Mouse (Mus musculus): ENCODE measurements around the gene Morf4l1. TPM values are rescaled to one million over a fixed set of nuclear protein-coding genes. Genes with fewer than 3 reads are reported as not detected.
"Not testable (repeated sequence)": the region's sequence is repeated elsewhere in the genome, so short reads cannot be mapped to it uniquely, and the experiment has no call there.

Gene Morf4l1
- polyA plus RNA-seq, 1 experiment, result 399 TPM

DNA sequence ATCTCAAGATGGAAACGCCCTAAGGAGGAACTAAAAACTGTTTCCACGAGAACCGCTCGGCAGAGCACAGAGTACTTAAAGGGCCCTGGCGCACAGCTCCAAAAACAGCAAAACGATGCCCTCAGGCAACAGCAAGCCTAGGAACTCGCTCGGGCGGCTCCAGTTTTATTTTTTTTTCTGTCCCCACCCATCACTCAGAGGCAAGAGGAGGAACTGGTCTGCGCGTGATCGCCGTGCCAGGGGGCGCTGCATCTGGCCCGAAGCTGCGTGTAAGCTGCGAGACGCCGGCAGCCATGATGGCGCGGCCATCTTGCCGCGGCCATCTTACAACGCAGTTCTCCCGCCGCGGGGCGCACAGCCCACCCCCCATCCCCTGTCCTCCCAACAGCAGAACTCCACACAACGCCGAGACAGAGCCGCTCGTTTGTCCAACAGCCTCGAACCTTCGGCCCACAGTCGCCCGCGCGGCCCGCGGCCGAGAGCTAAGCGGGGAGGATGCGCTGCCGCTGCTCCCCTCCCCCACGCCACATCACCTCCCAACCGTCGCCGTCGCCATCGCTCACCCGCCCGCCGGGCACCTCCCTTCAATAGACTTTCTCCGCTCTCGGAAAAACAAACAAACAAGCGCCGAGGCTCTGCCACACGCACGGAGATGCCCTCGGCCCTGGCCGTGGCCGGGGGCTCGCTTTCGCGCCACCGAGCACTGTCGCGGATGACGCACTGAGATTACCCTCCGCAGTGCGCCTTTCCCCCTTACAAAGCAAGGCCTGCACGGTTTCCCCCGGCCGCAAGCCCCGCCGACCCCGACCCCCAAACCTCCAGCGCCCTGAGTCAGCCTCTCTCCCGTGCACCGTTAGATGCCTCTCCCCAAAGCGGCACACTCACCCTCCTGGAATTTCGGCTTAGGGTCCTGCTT is 665 bp downstream of the Morf4l1 start:
- peak; percentile 85 for DNase-seq (ENCODE audit: low spot score)

DNA sequence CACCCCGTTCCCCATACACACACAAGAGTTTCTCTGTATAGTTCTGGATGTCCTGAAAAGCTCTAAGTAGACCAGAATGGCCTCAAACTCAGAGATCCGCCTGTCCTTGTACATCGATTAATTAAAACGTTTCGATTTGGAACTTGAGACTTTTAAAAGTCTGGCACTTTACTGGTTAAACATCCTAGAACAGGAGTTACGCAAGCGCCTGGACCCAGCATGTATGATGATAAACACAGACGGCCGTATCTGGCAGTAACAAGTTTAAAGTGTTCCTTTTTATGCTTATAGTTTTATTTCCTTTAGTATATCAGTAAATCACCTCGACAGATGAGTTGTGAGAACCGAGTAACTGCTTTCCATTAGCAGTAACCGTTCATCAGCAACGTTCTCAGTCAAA is 1.4 kb downstream of the Morf4l1 start:
- DNase-seq (ENCODE audit: low spot score), result no peak

DNA sequence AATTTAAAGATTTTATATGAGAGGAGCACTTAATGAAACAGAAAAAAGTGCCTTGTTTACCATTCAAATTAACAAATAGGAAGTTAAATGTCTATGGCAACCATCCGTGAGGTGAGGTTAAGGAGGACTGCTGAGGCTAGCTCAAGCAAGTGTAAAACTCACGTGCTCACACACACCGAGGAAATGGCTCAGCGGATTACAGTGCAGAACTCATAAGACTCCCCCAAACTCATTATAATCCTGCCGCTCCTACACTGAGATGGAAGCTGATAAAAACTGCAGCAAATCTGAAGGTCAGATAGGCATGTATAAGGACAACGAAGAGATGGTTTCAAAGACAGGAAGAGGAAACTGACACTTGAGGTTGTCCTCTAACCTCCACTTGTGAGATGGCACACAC is 5.2 kb downstream of the Morf4l1 start:
- no peak for DNase-seq (ENCODE audit: low spot score)

DNA sequence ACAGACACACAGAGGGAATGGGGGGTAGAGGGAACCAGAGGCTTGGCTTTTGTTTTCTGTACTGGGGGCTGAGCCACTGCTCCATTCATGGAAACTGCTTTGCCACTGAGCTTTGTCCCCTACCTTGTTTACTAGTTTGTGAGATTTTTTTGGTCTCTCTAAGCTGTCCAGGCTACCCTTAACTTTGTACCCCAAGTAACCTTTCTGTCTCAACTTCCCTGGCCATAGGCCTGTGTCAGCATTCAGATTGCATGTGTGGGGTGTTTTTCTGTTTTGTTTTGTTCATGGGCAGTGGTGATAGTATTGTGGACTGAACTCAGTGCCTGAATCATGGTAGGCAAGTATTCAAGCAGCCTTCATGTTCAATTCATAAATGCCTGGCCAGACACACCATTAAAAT is 6.3 kb downstream of the Morf4l1 start:
- no peak for DNase-seq (ENCODE audit: low spot score)

DNA sequence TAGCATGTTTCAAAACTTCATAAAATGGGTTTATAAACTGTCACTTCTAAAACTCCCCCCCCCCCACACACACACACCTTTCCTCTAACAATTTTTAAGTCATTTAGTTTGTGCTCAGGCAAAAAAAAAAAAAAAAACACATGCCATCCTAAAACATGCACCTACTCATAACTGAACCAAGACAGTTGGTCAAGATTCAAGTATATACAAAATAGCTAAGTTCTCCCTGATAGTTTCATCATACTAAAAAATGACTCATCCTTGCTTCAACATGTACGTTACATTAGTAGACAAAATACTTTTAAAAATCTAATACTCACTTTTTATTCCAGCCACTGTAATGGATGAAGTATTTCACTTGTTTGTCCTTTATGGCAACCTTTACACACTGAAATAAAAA is 7.7 kb downstream of the Morf4l1 start:
- DNase-seq (ENCODE audit: low spot score), result no peak

DNA sequence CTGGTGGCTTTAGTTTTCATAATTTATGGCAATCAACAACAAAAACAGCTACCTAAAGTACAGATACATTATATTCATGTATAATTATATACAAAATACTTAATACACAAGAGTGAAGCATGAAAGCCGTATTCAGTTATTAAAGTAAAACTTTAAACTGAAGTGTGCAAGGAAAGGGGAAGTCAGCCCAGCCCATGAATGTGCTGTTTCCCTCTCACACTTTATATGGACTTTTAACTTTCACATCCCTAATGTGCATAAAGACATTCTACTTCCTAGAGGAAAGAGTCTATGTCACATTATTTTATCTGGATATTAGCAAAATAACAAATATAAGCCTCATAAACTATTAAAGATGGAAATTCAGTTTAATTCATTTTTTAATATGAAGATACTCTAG is 9.1 kb downstream of the Morf4l1 start:
- DNase-seq (ENCODE audit: low spot score), result no peak

DNA sequence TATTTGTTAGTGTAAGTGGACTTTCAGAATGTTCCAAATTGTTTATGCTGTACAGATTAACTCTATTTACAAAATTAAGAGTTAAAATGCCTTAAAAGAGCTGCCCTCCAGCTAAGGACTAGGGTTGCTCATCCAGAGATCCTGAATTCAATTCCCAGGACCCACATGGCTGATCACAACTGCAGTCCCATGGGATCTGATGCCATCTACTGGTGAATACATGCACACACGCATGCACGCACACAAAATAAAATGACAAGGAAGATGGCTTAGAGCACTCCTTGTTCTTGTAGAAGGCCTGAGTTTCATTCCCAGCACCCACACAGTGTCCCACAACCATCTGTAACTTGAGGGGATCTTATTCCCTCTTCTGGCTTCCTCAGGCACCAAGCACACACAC is 13.8 kb downstream of the Morf4l1 start:
- DNase-seq (ENCODE audit: low spot score), result no peak

DNA sequence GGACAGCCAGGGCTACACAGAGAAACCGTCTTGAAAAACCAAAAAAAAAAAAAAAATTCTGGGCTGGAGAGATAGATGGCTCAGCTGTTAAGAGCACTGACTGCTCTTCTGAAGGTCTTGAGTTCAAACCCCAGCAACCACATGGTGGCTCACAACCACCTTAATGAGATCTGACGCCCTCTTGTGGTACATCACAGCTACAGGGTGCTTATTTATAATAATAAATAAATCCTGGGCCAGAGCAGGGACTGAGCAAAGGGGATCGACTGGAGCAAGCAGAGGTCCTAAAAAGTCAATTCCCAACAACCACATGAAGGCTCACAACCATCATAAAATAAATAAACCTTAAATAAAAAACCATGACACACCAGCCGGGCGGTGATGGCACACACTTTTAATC is 15.6 kb downstream of the Morf4l1 start:
- DNase-seq (ENCODE audit: low spot score), result no peak

DNA sequence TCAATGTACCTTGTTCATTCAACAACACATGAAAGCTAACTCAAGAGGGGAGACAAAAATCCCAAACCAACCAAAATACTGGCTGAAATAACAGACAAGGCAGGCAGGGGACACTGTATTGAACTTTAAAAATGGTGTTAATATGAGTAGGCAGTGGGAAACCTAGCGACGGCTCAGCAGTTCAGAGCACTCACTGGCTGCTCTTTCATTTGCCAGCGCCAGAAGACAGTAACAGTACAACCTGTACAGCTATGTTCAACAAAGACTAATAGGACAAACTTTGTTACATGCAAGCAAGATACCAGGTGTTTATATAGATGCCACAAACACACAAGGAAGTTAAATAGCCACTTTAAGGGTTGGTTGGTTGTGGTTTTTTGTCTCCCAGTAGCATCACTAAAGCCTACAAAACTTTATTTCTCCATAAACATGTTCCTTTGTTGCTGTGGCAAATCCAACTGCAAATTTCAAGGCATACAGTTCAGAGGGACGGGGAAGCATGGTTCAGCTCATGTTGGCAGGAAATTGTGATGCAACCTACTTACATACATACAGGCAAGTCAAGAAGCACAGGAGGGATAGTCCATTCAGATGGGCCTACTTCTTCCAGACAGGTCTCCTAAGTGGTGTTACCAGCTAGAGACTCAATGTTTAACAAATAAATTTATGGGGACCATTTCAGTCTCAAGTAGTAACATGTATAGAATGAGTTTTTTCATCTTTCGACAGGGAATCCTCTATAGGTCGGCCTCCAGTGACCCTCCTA is 25.1 kb downstream of the Morf4l1 start:
- DNase-seq (ENCODE audit: low spot score), result no peak

DNA sequence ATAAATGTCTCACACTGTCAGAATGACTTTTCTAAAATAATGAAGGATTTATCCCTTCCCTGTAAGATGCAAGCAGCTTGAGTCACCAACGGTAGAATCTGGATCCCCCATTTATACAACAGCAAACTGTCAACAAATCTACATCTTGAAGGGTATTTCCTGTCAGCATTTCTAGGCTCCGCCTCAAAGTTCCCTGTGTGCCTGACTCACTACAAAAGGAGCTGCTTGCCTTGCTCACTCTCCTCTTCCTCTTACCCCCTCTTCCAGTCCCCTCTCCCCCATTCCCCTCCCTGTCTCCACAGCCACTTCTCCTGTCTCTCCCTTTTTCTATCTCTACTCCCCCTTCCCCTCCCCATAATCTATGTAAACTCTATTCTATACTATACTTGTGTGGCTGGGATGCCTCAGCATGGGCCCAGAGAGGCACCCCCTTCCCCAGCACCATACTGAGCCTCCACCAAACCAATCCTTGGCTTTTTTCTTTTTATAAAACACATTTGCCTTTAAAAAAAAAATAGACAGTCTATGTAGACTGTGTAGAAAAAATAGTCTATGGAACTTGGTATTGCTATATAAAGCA is 26.6 kb downstream of the Morf4l1 start:
- DNase-seq (ENCODE audit: low spot score), result no peak

DNA sequence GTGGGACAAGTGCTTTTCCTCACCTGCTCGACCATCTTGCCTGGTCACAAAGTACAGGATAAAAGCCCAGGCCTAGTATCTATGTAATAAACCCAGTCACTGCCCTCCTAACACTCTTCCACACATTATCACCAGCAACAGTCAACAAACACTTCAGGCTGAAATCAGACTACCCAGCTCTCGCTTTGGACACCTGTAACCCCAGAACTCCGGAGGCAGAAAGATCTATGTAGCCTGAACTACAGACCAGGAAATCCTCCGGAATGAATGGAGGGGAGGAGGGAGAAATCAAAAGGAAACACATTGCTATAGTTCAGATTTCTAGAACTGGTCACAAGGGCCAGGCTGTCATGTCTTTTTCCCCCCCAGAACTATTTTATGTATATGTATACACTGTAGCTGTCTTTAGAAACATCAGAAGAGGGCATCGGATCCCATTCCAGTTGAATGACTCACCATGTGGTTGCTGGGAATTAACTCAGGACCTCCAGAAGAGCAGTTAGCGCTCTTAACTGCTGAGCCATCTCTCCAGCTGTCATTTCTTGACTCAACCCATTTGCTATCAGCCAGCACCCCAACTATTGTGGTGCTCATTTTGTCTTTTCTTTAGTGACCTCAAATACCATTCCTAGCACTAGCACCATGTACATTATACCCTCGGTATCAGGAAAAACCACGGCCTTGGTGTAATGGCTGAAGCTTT is 29.7 kb downstream of the Morf4l1 start:
- DNase-seq (ENCODE audit: low spot score), result no peak

DNA sequence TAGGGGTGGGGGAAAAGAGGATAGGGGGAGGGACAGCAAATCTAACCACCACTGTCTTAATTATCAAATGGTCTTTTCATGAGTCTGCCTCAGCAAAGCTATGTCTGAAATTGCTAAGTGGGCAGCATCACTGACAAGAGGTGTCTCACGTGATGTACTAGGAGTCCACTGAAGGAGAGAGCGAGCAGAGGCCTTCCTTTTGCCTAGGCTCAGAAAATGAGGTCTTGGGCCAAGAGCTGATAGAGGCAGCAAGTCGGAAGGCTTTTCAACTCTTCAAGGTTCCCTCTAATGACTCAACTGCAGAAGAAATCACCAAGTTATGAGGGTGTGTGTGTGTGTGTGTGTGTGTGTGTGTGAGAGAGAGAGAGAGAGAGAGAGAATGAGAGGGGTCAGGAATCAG is 30.4 kb downstream of the Morf4l1 start:
- DNase-seq (ENCODE audit: low spot score), result peak; percentile 9

DNA sequence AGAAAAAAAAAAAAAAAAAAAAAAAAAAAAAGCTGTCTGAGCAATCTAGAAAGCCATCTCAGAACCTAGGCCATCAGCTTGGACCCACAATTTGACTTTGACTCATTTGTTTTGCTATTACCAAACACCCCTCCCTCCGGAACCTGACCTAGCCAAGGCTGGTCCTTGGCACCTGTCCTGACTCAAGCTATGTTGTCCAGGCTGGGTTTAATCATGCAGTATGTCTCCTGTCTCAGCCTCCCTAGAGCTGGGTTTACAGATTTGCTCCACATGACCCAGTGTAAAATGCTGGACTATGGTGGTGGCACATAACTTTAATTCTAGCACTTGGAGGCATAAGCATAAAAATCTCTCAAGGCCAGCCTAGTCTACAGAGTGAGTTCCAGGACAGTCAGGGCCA is 31.6 kb downstream of the Morf4l1 start:
- DNase-seq (ENCODE audit: low spot score), result no peak

DNA sequence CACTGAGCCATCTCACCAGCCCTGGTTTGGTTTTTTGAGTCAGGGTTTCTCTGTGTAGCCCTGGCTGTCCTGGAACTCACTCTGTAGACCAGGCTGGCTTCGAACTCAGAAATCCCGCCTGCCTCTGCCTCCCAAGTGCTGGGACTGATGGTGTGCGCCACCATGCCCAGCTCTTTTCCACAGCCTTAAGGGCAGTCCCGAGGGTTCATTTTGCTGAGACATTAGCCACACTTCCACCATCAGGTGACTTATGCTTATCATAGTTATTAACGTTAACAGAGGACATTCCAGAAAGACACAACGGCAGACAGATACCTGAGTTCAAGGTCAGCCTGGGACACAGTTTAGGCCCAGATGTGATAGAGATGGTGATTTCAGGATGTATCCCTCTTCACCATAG is 32.6 kb downstream of the Morf4l1 start:
- not testable (repeated sequence) for DNase-seq (ENCODE audit: low spot score)

DNA sequence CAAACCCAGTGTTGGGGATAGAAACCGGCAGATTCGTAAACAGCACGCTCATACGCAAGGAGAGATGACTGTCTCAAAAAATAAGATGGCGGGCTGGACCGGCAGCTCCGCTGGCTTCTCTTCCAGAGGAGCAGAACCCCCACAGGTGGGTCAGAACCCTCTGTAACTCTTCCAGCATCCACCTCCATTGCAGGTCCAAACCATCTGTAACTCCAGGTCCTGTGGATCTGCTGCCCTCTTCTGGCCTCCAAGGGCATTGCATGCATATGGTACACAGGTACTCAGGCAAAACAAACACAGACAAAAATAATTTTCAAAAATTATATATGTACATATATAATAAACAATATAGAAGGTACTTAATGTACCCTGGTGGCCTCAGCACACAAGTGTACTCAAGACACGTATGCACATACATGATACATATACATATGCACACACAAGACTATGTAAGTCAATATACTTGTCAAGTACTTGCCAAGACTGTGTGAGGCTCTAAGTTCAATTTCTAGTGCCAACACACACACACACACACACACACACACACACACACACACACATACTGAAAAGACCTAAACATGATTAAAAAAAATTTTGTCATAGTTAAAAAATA is 37.6 kb downstream of the Morf4l1 start:
- DNase-seq (ENCODE audit: low spot score), result peak; percentile 68

DNA sequence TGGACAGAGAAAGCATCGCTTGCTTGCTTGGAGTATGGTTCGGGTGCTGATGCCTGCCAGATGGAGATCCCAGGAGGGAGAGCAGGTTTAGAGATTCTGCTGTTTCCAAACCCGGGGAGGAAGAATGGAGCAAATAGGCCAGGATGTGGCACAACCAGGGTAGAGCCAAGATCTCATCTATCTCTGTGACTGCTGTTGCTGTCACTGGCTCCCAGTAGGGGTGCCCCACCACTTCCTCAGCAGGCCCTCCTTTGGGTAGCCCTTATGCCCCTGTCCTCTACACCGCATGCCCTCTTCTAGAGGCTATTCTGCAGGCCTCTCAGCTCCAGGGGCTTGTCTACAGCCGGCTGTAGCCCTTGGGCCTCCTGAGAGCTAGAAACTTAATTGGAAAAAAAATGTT is 38.4 kb downstream of the Morf4l1 start:
- DNase-seq (ENCODE audit: low spot score), result no peak

DNA sequence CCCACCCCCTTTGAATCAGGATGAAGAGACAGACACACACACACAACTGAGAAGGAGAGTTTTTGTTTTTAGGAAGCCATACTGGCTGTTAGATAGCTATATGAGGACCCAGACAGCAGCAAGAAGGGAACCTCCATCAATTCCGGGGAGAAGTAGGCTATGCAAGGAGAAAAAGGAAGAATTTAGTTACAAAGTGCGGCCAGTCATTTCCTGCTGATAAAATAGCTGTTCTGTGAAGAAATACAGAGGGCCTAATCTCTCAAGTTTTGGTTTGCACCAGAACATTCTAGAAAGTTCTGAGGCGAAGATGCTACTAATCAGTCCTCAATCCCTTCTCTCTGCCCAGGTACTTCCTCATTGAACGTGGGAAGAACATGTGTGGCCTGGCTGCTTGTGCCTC is 39.2 kb downstream of the Morf4l1 start:
- no peak for DNase-seq (ENCODE audit: low spot score)

DNA sequence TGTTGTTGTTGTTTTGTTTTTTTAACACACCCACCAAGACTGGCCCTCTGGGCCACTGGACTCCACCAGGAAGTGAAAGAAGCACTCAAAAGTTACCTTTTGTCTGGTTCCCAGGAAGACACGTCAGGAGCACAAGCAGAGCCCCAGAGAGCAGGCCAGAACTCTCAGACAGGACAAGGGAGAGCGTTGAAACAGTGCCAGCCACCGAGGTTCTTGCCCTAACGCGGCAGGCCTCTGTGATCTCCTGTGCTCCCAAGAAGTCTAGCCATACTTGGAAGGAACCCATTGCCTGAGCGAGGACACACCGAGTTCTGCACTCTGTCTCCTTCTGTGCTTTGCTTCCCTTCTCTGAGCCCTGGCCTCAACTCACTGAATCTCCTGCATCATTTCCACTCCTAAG is 44.4 kb downstream of the Morf4l1 start:
- no peak for DNase-seq (ENCODE audit: low spot score)

DNA sequence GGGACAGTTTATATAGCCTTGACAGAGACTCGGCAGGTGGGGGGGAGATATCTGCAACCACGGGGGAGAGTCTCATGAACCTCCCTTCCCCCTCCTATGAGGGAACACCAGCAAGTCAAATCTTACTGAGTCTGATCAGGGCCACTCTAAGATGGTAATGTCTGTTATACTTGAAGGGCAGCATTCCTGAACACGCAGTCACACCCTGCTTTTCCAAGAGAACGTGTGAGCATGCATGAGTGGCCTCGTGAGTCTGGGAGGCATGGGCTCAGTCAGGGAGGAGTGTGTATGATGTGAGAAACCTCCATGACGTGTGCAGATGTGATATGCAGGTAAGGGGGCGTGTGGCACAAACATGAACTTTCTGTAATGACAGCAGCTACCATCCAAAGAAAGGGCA is 45.1 kb downstream of the Morf4l1 start:
- DNase-seq (ENCODE audit: low spot score), result no peak

DNA sequence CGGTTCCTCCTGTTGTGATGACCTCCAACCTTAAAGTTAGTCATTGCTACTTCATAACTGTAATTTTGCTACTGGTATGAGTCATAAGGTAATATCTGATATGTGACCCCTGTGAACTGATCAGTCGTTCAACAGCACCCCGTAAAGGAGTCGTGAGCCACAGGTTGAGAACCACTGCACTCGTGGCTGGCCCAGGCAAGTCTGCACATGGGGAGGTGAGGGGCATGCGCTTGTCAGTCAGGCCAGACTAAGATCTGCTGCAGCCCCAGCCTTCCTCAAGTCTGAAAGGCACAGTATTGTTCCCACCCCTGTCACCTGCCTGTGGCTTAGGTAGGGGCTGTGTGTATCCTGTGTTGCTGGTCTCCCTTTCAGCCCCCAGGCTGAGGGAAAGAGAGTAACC is 45.8 kb downstream of the Morf4l1 start:
- peak; percentile 36 for DNase-seq (ENCODE audit: low spot score)

DNA sequence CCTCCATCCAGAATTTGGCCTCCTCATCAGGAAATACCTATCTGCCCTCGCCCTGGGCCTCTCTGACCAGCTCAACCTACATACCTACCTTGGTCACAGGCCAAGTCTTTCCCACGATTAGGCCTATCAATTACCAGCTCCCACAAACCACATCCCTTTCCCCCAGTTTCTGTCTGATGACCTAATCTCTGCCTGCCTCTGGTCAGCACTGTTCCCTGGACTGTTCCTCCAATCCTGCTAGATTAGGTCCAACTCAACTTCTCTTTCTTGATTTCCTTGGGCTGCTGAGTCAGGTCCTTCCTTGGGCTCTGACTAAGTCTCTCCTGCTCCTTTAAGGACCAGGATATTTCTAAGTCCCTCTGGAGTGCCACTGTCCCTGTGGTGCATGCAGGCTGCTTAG is 47.2 kb downstream of the Morf4l1 start:
- DNase-seq (ENCODE audit: low spot score), result no peak

DNA sequence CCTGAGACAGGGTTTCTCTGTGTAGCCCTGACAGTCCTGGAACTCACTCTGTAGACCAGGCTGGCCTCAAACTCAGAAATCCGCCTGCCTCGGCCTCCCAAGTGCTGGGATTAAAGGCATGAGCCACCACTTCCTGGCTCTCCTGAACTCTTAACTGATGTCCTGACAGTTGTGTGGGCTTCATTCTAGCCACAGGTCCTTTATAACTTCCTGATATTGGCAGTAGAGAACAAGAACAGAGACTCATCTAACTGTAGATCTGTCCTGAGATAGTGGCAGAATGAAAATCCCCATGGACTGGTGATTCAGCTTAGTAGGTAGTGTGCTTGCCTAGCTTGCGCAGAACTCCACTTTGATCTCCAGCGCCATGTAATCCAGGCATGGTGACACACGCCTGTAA is 53.6 kb downstream of the Morf4l1 start:
- not testable (repeated sequence) for DNase-seq (ENCODE audit: low spot score)

All from urinary bladder, adult 2 months (tissue).